Mouse (Mus musculus) 3T3-L1 (cell line): ENCODE data around the gene St5.
A peak's percentile ranks its signal among the peaks of the same experiment; 100 is the strongest.

ENCODE experiments used
- DNase-seq: peaks from one replicate; pipeline ENCODE4 v3.0.0-alpha.2; 2015; ENCODE audit warnings: low read depth, low spot score

Gene St5

GRCm38 (mm10) chr7:109703190-109704015, at the start of gene St5, which contains the start of gene Akip1:
TSS of gene St5 (minus strand) at chr7:109703605.
TSS of gene Akip1 (plus strand) at chr7:109703690.
- peak; percentile 58 for DNase-seq

- DNase-seq: peak; percentile 60
Observed at GRCm38 (mm10) chr7:109752008-109752925, 48.9 kb upstream of the St5 start, which contains the start of gene Tmem9b. TSS of gene Tmem9b (minus strand) at chr7:109752875.

- DNase-seq: no peak
Observed at GRCm38 (mm10) chr7:109751427-109752007, 48.1 kb upstream of the St5 start.

- no peak for DNase-seq
Observed at GRCm38 (mm10) chr7:109747747-109748146, 44.3 kb upstream of the St5 start.

- DNase-seq: no peak
Observed at GRCm38 (mm10) chr7:109741703-109742102, 38.3 kb upstream of the St5 start.

- DNase-seq: no peak
Observed at GRCm38 (mm10) chr7:109741060-109741459, 37.7 kb upstream of the St5 start.

- DNase-seq: no peak
Observed at GRCm38 (mm10) chr7:109739822-109740370, 36.5 kb upstream of the St5 start.

GRCm38 (mm10) chr7:109734806-109735205, 31.4 kb upstream of the St5 start:
- DNase-seq: no peak

GRCm38 (mm10) chr7:109731626-109732025, 28.2 kb upstream of the St5 start, which contains the start of gene Ascl3:
TSS of gene Ascl3 (minus strand) at chr7:109731726.
- no peak for DNase-seq

GRCm38 (mm10) chr7:109723697-109724096, 20.3 kb upstream of the St5 start, which contains the start of gene BC051019:
TSS of gene BC051019 (minus strand) at chr7:109723850.
- DNase-seq: no peak

GRCm38 (mm10) chr7:109723114-109723513, 19.7 kb upstream of the St5 start:
- DNase-seq: no peak

GRCm38 (mm10) chr7:109722618-109723017, 19.2 kb upstream of the St5 start:
- peak; percentile 47 for DNase-seq

GRCm38 (mm10) chr7:109719286-109719685, 15.9 kb upstream of the St5 start:
- DNase-seq: peak; percentile 76

GRCm38 (mm10) chr7:109713434-109713982, 10.1 kb upstream of the St5 start:
- no peak for DNase-seq

GRCm38 (mm10) chr7:109712198-109712597, 8.8 kb upstream of the St5 start:
- DNase-seq: no peak

GRCm38 (mm10) chr7:109710069-109710468, 6.7 kb upstream of the St5 start:
- no peak for DNase-seq

- DNase-seq: peak; percentile 93
Observed at GRCm38 (mm10) chr7:109708961-109709382, 5.6 kb upstream of the St5 start.

- DNase-seq: peak; percentile 74
Observed at GRCm38 (mm10) chr7:109707023-109707785, 3.8 kb upstream of the St5 start.

GRCm38 (mm10) chr7:109704461-109704860, 1.1 kb upstream of the St5 start:
- DNase-seq: no peak

- no peak for DNase-seq
Observed at GRCm38 (mm10) chr7:109704016-109704377, 592 bp upstream of the St5 start.
